Mouse (Mus musculus): ENCODE data around the gene Zfhx2.

The Zfhx2 gene

DNA sequence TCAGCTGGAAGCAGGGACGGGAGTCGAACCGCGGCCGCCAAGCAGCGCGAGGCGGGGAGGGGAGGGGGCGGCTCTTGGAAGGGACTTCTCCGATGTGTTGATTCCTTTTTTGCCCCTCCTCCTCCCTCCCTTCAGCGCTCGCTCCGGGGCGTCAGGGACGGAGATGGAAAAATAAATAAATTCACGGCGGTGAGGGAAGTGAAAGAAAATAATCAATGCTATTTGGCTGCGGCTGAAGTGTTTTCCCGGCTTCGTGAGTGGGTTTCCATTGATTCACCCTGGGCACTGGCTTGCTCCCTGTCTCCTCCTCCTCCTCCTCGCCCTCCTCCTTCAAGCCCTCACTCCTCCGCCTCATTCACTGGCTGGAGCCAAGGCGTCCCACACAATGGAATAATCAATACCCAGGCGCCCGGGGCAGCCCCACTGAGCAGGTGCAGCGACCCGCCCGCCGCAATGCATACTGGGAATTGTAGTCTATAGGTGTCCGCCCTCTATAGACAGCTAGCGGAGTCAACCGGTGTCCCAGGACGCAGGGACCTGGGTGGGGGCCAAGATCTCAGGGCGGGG, at the start of gene Zfhx2:
Zfhx2 (minus strand) TSS at position 314 of the 567 bp plus-strand sequence.
- DNase-seq (ENCODE audit: low spot score) = peak; percentile 97

- no peak for DNase-seq (ENCODE audit: low spot score)
These were observed 47.2 kb upstream of the Zfhx2 start for GRCm38 (mm10) chr14:55139313-55139712.

GRCm38 (mm10) chr14:55135676-55136075, 43.6 kb upstream of the Zfhx2 start:
- no peak for DNase-seq (ENCODE audit: low spot score)

DNA sequence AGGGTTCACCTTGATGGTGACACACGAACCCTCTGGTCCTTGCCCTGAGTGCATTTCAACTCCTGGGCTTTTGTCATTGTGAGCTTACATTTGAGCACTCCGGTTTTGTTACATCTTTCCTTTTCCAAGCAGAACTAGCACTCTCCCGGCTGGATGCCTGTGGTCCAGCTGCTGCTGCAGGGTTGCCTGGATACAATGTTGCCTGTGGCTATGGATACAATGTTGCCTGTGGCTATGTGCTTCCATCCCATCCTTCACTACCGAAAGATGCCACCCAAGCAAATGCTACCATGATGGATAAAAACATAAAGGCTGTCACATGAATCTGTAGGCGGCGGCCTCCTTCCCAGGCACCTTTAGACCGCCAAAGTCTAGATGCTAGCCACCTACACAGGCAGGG, 34.4 kb upstream of the Zfhx2 start:
- no peak for DNase-seq (ENCODE audit: low spot score)

DNA sequence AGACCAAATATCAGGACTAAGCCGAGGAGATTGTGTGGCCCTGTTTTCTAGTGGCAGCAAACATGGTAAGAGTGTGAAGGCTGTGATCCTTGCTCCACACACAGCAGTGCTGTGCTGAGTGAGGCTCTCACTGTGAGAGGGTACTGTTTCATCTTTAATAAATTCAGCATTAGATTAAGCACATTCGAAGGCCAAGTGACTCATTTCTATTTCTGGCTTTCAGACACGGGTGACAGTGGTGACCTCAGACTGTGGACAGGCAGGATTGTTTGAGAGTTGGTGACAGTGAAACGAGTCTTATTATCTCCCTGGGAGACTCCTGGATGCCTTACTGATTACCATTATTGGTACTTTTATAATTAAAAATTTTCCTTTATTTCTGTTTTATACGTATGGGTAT, 33.6 kb upstream of the Zfhx2 start:
- no peak for DNase-seq (ENCODE audit: low spot score)

GRCm38 (mm10) chr14:55122359-55122758, 30.2 kb upstream of the Zfhx2 start:
- DNase-seq (ENCODE audit: low spot score) = no peak

- peak; percentile 92 for DNase-seq (ENCODE audit: low spot score)
These were observed 29.8 kb upstream of the Zfhx2 start for GRCm38 (mm10) chr14:55121947-55122346.

- no peak for DNase-seq (ENCODE audit: low spot score)
These were observed 27.5 kb upstream of the Zfhx2 start for GRCm38 (mm10) chr14:55119421-55120134.

GRCm38 (mm10) chr14:55118852-55119251, 26.7 kb upstream of the Zfhx2 start:
- no peak for DNase-seq (ENCODE audit: low spot score)

DNA sequence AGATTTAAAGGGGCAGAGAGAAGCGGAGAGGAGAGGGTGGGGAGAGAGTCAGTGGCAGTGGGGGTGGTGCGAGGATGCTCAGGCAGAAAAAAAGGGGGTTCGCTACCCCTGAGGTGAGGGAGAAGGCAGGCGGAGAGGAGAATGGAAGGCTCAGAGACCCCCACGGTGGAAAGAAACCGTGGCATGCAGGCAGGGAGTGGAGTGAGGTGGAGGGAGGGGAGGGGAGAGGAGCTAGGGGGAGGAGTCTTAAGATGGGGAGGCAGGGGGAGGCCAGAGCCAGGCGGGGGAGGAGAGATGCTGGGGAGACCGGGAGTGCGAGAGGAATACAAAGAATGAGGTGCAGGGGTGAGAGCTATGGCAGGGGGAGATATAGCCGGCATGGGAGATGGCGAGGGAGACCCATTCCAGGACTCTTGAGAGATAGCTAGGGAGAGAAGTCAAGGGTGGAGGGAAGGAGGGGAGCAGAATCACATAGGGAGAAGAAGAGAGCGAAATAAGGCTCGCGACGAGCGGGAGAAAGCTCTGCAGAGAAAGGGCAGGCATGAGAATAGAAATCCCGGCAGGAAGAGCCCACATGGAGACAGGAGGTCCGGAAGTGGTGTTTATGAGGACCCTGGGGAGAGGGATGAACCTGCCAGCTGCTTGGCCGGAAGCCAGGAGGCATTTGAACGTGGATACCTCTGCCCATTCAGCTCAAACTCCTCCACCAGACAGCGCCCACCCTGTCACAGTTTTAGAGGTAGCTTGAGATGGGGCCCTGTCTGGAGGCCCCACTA, 24.5 kb upstream of the Zfhx2 start, which contains the start of gene Jph4:
Jph4 (minus strand) TSS at position 511 of the 776 bp plus-strand sequence.
- DNase-seq (ENCODE audit: low spot score) = no peak

GRCm38 (mm10) chr14:55115846-55116245, 23.7 kb upstream of the Zfhx2 start:
- no peak for DNase-seq (ENCODE audit: low spot score)

DNA sequence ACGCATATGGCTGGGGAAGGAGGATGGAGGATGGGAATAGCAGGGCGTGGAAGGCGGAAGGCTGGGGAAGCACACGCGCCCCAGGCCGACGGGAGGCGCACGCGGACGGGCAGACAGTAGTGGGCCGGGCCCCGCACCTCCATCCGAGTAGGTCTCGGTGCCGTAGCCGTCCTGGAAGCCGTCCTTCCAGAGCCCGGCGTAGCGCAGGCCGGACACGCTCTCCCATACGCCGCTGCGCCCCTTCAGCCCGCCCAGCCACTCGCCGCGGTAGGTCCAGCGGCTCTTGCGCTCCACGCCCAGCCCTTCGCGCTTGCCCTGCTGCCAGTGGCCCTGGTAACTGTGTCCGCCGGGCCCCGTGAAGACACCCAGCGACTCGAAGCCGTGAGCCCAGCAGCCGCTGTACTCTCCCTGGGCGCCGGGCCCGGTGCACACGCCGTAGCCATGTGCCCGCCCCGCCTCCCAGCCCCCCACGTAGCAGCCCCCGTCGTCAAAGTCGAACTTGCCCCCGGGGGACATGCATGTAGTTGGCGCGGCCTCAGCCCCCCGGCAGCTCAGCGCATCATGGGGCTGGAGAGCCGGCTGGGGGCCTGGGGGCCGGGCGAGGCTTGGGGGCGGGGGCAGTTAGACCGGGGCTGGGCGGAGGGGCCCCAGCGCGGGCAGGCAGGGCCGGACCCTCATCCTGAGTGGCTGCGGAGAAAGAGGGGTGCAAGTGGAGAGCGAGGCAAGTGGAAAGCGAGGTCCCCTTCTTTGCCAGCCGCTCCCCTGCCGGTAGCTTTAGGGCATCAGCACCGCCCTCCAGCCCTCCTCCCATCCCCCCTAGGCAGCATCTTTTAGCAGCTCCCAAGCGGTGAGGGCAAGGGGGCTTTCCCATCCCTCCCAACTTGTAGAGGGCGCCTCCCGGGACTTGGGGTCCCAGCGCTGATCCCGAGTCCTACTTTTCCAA, 22.9 kb upstream of the Zfhx2 start:
- DNase-seq (ENCODE audit: low spot score) = peak; percentile 62

- DNase-seq (ENCODE audit: low spot score) = no peak
These were observed 22.0 kb upstream of the Zfhx2 start for GRCm38 (mm10) chr14:55113975-55114645.

GRCm38 (mm10) chr14:55113351-55113974, 21.3 kb upstream of the Zfhx2 start:
- no peak for DNase-seq (ENCODE audit: low spot score)

DNA sequence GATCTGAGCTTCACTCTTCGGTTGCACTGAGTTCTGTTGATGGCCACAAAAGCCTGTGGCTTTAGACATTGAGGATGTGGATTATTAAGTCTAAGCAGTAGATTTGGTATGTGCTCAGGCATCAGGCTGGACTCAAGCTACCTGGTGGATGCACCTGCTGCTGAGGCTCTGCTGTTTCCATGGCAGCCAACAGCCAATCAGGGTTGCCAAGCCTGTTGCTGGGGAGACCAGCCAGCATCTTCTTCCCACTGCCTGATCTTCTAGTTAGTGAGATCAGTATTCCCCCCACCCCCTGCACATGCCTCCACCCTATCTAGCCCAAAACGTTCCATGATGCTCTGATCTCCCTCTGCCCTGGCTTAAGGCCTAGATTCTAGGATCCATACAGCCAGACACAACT, 19.6 kb upstream of the Zfhx2 start:
- DNase-seq (ENCODE audit: low spot score) = no peak

DNA sequence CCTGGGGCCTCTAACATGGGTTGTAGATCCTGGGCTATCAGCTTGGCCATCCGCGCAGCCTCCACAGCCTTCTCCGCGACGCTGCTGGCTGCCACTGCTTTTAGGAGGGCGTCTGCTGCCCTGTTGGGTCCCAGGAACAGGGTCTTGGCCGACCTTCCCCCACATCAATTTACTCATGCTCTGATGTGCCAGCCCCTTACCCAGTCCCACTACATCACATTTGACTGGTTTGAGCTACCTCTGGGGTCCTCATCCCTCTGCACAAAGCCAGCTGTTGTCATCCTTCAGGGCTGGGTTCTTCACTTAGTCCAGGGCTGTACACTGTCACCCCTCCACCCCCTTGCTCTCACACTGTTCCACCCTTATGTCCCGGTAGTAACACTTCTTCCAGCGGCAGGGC, 18.0 kb upstream of the Zfhx2 start:
- no peak for DNase-seq (ENCODE audit: low spot score)

DNA sequence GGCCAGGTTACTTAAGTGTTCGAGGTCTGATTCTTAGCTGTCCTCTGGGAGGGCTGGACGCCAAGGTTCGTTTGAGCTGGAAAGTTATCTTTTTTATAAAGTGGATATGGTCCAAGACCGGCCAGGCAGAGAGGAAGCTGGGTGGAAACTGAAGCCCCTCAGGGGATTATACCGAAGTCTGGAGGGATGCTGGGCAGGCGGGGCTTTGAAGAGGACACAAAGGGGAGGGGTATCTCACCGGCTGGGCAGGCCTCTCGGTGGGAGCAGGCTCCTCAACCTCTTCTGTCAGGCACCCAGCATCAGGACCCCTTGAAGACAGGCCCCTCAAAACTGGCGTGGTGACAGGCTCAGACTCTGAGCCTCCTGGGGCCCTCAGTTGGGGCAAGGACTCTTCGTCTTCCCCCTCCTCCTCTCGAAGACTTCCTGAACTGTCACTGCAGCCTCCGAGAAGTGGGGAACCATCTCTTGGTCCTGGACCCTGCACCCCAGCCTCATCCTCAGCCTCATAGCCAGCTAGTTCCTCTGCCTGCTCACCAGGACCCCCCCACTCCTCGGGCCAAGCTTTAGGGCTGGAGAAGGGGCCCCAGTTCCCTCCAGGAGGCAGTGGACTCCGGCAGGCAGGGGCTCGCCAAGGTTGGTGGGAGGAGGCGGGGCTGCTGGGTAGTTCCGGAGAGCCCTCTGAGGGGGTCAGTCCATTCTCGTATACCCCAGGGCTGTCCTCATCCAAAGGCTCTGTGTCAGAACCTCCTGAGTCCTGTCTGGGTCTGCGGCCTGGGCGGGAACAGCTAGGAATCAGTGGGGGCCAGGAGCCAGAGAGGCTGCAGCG, 17.1 kb upstream of the Zfhx2 start:
- peak; percentile 28 for DNase-seq (ENCODE audit: low spot score)

DNA sequence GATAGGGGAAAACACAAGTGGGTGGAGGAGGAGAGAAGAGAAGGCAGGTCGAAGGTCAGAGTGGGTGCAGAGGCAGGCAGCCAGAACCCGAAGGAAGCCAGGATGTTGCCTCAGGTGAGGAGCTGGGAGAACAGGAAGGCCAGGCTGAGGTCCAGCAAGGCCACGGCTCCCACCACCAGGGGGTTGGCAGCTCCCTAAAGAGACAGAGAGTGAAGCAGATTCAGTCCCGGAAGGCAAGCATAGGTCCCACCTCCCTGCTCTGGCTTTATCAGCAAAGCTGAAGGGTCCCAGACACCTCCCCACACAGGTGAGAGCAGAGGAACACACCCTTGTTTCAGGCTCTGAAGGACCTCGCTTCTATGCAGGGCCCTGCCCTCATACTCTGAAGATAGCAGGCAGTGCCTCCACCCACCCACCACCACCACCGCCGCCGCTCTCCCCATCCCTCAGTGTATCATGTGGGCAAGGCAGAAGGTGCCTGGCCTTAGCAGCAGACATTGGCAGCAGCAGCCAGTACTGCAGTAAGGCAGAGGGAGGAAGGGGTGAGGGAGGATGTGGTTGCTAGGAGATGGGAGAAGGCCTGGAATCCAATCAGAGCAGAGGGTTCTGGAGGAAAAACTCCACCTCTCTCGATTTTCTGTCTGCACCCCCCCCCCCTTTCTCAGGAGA, 16.2 kb upstream of the Zfhx2 start:
- peak; percentile 49 for DNase-seq (ENCODE audit: low spot score)

DNA sequence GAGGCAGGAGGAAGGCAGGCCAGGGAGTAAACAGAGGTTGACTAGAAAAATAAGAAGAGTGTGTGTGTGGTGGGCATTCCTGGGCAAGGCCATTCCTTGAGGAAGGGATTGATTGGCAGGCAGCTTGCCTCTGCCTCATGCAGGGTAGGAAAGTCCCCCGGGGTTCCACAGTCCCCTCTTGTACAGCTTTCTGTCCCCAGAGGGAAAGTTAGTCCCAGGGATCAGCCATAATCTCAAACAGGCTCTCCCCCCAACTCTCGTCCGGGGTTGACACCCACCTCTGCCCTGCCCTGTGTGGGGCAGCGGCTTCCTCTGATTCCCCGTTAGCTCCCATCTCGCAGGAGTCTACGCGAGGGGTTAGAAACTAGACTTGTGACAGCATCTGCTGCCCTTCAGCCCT, 14.9 kb upstream of the Zfhx2 start:
- DNase-seq (ENCODE audit: low spot score) = no peak
